ENCODE assay signal across 12 mouse cellular contexts in genomic region chr3:26354483-26355030, GRCm38 (mm10). TPM values are rescaled to one million over a fixed set of nuclear protein-coding genes. Genes with fewer than 3 reads are reported as not detected.
DNase-seq lines count a peak whose midpoint lies in the region; TF ChIP-seq lines count a peak whose summit lies in the region.
"Had no signal": no experiment of that assay in that cellular context is flagged by ENCODE, and none has a peak within 500 bp of the region (broad histone marks: within the 10 kb centered on the region; RNA-seq: fewer than 3 reads in every experiment).

No protein-coding gene starts in this region.

- no peak overlapping the region for H3K4me3 ChIP-seq in heart, adult 2 months

- WGBS in heart, adult 2 months, result 76% methylated on average over 5 of the region's 5 CpGs

- H3K9ac ChIP-seq in heart, adult 2 months (ENCODE audit: low read depth, low read length), result no peak overlapping the region
- H3K9ac ChIP-seq: liver, embryonic 14.5 days had no signal

- TF ChIP-seq CTCF in heart, adult 2 months (IDR thresholded peaks at IDR 0.05), result no peak

- intact Hi-C loops in left cerebral cortex, postnatal 36 days (cut with DNase I), result no loop called here
- intact Hi-C loops in heart, adult 2 months (cut with DNase I), result no loop called here

- H3K4me1 ChIP-seq in heart, adult 2 months (ENCODE audit: control insufficient read depth, insufficient read depth, low read length), result no peaks in the 10 kb centered on the region

- H3K27me3 ChIP-seq in heart, adult 2 months (ENCODE audit: control insufficient read depth, insufficient read depth, low read length), result no peaks in the 10 kb centered on the region

- TF ChIP-seq EP300 in heart, adult 2 months (IDR thresholded peaks at IDR 0.05; ENCODE audit: insufficient read depth, low read depth, low read length), result no peak

- TF ChIP-seq POLR2A in heart, adult 2 months (IDR thresholded peaks at IDR 0.05; ENCODE audit: insufficient read depth, low read depth, low read length), result no peak

- H3K27ac ChIP-seq in heart, adult 2 months, result no peak overlapping the region
- H3K27ac ChIP-seq: liver, embryonic 14.5 days had no signal

- H3K79me2 ChIP-seq in heart, adult 2 months (replicated peaks; ENCODE audit: control insufficient read depth, insufficient read depth, low read length), result no peaks in the 10 kb centered on the region

- DNase-seq in cerebellum, postnatal 10 days, result peak; percentile 51 to 52
- DNase-seq in cerebellum, adult 8-10 months, result no peak
- DNase-seq in left cerebral cortex, adult 18-20 months (ENCODE audit: low spot score in 2 of 2), result peak; percentile 34 to 56
- DNase-seq in left cerebral cortex, adult 11 months (ENCODE audit: low spot score), result no peak
- peak; percentile 69 for DNase-seq in Muller cell, postnatal 12 days (ENCODE audit: inconsistent ontology term)
- peak; percentile 6 to 8 for DNase-seq in left cerebral cortex, postnatal 36 days (ENCODE audit: low spot score in 2 of 2)
- DNase-seq in urinary bladder, postnatal 25 days (ENCODE audit: low spot score), result no peak
- no peak for DNase-seq in heart, adult 2 months
- DNase-seq: gastrocnemius, postnatal 25 days; heart, postnatal 14 days had no signal

- no peaks in the 10 kb centered on the region for H3K36me3 ChIP-seq in heart, adult 2 months (ENCODE audit: control insufficient read depth, insufficient read depth, low read length)

RNA-seq across cellular contexts. Expression of gene Nlgn1, which starts 22.3 kb away (rescaled TPM):
- 100 to 1,000 TPM in 1 of 2 experiments, 10 to 100 TPM in 1; 97.0 to 103 TPM for total RNA-seq in left cerebral cortex, adult 18-20 months (2021)
- total RNA-seq in left cerebral cortex, postnatal 36 days (2021), result 100 to 1,000 TPM; 101 to 106 TPM
- total RNA-seq in heart, adult 2 months (2021), result not detected
- polyA plus RNA-seq in heart, adult 2 months (2012; rRNA removed), result 0.04 TPM in 1 of 2 replicates, not detected in the other
- polyA plus RNA-seq: C2C12; liver, embryonic 14.5 days had no signal

Comparison
In these comparisons a context has a peak if more than half of its experiments do, and no peak if none do; other contexts are left out.
1. DNase-seq: peak in cerebellum, postnatal 10 days (2 of 2), left cerebral cortex, adult 18-20 months (2 of 2), Muller cell, postnatal 12 days (single experiment) and left cerebral cortex, postnatal 36 days (2 of 2); none in cerebellum, adult 8-10 months (single experiment), left cerebral cortex, adult 11 months (single experiment), urinary bladder, postnatal 25 days (single experiment) and heart, adult 2 months (0 of 2).
2. RNA of gene Nlgn1, which starts 22.3 kb away (total RNA-seq): 101 to 106 TPM in left cerebral cortex, postnatal 36 days and 97.0 to 103 TPM in left cerebral cortex, adult 18-20 months; not detected in heart, adult 2 months; every median in the first group is over 10 times any median in the second.